Mouse (Mus musculus) gastrocnemius, adult 2 months (tissue): ENCODE measurements around the gene Wdr72. TPM values are rescaled to one million over a fixed set of nuclear protein-coding genes. Genes with fewer than 3 reads are reported as not detected.

Experiments used
- DNase-seq: peaks from one replicate; pipeline ENCODE4 v3.0.0; 2022
- H3K27ac ChIP-seq: fragments of 200-600 bp; 2 replicates; pipeline ENCODE4 v1.8.1; 2022; ENCODE audit warnings: mild to moderate bottlenecking
- H3K4me3 ChIP-seq: fragments of 200-600 bp; 2 replicates; pipeline ENCODE4 v1.8.1; 2022; ENCODE audit warnings: mild to moderate bottlenecking, moderate library complexity
- CTCF ChIP-seq: fragments of 200-600 bp; IDR thresholded peaks from 2 replicates; pipeline ENCODE4 v1.8.1; 2022; ENCODE audit warnings: antibody characterized with exemption, mild to moderate bottlenecking, moderate library complexity
- intact Hi-C: fragments of 180-260 bp; cut with DNase I; formaldehyde crosslinking; loops from one replicate; pipeline ENCODE4 v1.15.1; 2025
- total RNA-seq, 2 experiments: library from RNA; stranded (reverse); gene quantifications; 2 replicates each; pipeline ENCODE4 v1.2.3; 2021

Gene Wdr72
- total RNA-seq, 2 experiments from 2014 or later = not detected

- intact Hi-C loops = no loop called here
- no peak overlapping the region for H3K27ac ChIP-seq
- H3K4me3 ChIP-seq = no peak overlapping the region
- no peak for DNase-seq
- TF ChIP-seq CTCF = no peak
These were observed 35.0 kb downstream of the Wdr72 start for GRCm38 (mm10) chr9:74145203-74145602.

- intact Hi-C loops = no loop called here
- H3K4me3 ChIP-seq = no peak overlapping the region
- TF ChIP-seq CTCF = no peak
- no peak for DNase-seq
- H3K27ac ChIP-seq = no peak overlapping the region
These were observed 38.1 kb downstream of the Wdr72 start for GRCm38 (mm10) chr9:74148306-74148705.

GRCm38 (mm10) chr9:74160361-74160933 lies 50.3 kb downstream of the Wdr72 start:
- no peak for DNase-seq
- TF ChIP-seq CTCF = no peak
- intact Hi-C loops = no loop called here
- Histone ChIP-seq H3K4me3 (no peak overlapping the region), H3K27ac (no peak overlapping the region)

- intact Hi-C loops = no loop called here
- H3K27ac ChIP-seq = no peak overlapping the region
- no peak overlapping the region for H3K4me3 ChIP-seq
- no peak for DNase-seq
- TF ChIP-seq CTCF = no peak
These were observed 55.5 kb downstream of the Wdr72 start for GRCm38 (mm10) chr9:74165697-74166096.

- intact Hi-C loops = no loop called here
- no peak for TF ChIP-seq CTCF
- DNase-seq = no peak
- no peak overlapping the region for H3K27ac ChIP-seq
- H3K4me3 ChIP-seq = no peak overlapping the region
These were observed 59.7 kb downstream of the Wdr72 start for GRCm38 (mm10) chr9:74169904-74170303.

- no peak for TF ChIP-seq CTCF
- no peak for DNase-seq
- intact Hi-C loops = no loop called here
- Histone ChIP-seq H3K4me3 (no peak overlapping the region), H3K27ac (no peak overlapping the region)
These were observed 76.7 kb downstream of the Wdr72 start for GRCm38 (mm10) chr9:74186748-74187400.

- intact Hi-C loops = no loop called here
- no peak for DNase-seq
- Histone ChIP-seq H3K27ac (no peak overlapping the region), H3K4me3 (no peak overlapping the region)
- TF ChIP-seq CTCF = no peak
These were observed 77.4 kb downstream of the Wdr72 start for GRCm38 (mm10) chr9:74187401-74188029.

GRCm38 (mm10) chr9:74194898-74195297 lies 84.7 kb downstream of the Wdr72 start:
- no peak overlapping the region for H3K4me3 ChIP-seq
- intact Hi-C loops = no loop called here
- no peak for DNase-seq
- no peak for TF ChIP-seq CTCF
- no peak overlapping the region for H3K27ac ChIP-seq

GRCm38 (mm10) chr9:74228272-74228671 lies 118.1 kb downstream of the Wdr72 start:
- TF ChIP-seq CTCF = no peak
- intact Hi-C loops = no loop called here
- Histone ChIP-seq H3K4me3 (no peak overlapping the region), H3K27ac (no peak overlapping the region)
- DNase-seq = no peak

GRCm38 (mm10) chr9:74241292-74241691 lies 131.1 kb downstream of the Wdr72 start:
- H3K27ac ChIP-seq = no peak overlapping the region
- H3K4me3 ChIP-seq = no peak overlapping the region
- intact Hi-C loops = no loop called here
- no peak for TF ChIP-seq CTCF
- no peak for DNase-seq

- no peak overlapping the region for H3K27ac ChIP-seq
- intact Hi-C loops = no loop called here
These were observed 137.9 kb downstream of the Wdr72 start for GRCm38 (mm10) chr9:74248084-74248483.

GRCm38 (mm10) chr9:74249486-74249885 lies 139.3 kb downstream of the Wdr72 start:
- DNase-seq = no peak
- no peak for TF ChIP-seq CTCF
- Histone ChIP-seq H3K4me3 (no peak overlapping the region), H3K27ac (no peak overlapping the region)
- intact Hi-C loops = no loop called here

More at GRCm38 (mm10) chr9:74248084-74248483, 137.9 kb downstream of the Wdr72 start:
- no peak overlapping the region for H3K4me3 ChIP-seq
- no peak for DNase-seq
- TF ChIP-seq CTCF = no peak

GRCm38 (mm10) chr9:74250522-74250921 lies 140.4 kb downstream of the Wdr72 start:
- no peak overlapping the region for H3K4me3 ChIP-seq
- intact Hi-C loops = no loop called here
- DNase-seq = no peak
- TF ChIP-seq CTCF = no peak
- no peak overlapping the region for H3K27ac ChIP-seq
